Mouse (Mus musculus) midbrain, embryonic 11.5 days (tissue): ENCODE results near the gene Notch2. TPM values are rescaled to one million over a fixed set of nuclear protein-coding genes. Genes with fewer than 3 reads are reported as not detected.

Source experiments
- ATAC-seq: fragments of 200-750 bp; cut with Nextera tagmentation; 2 replicates; pipeline ENCODE4 v1.8.0; 2017; ENCODE audit warnings: moderate TSS enrichment, moderate library complexity; ENCODE audit not compliant: low FRiP score
- DNase-seq: peaks from one replicate; pipeline ENCODE4 v3.0.0; 2015; ENCODE audit warnings: low spot score; ENCODE audit errors: missing footprints
- H3K27ac ChIP-seq: fragments of 300-500 bp; sonication (generic); 2 replicates; pipeline ENCODE4 v1.5.1; 2014; ENCODE audit warnings: low read depth, low read length
- H3K27me3 ChIP-seq: fragments of 300-500 bp; sonication (generic); 2 replicates; pipeline ENCODE4 v1.6.1; 2014; ENCODE audit warnings: mild to moderate bottlenecking, low read length, moderate library complexity, mixed read lengths; ENCODE audit not compliant: control insufficient read depth, insufficient read depth
- H3K36me3 ChIP-seq: fragments of 300-500 bp; sonication (generic); 2 replicates; pipeline ENCODE4 v1.6.1; 2014; ENCODE audit warnings: mild to moderate bottlenecking, low read length, moderate library complexity, mixed read lengths; ENCODE audit not compliant: control insufficient read depth, insufficient read depth
- H3K4me1 ChIP-seq: fragments of 300-500 bp; sonication (generic); 2 replicates; pipeline ENCODE4 v1.6.1; 2014; ENCODE audit warnings: low read length; ENCODE audit not compliant: control insufficient read depth, insufficient read depth
- H3K4me2 ChIP-seq: fragments of 300-500 bp; sonication (generic); 2 replicates; pipeline ENCODE4 v1.6.1; 2014; ENCODE audit warnings: mild to moderate bottlenecking, moderate library complexity
- H3K4me3 ChIP-seq: fragments of 300-500 bp; sonication (generic); 2 replicates; pipeline ENCODE4 v1.5.1; 2014; ENCODE audit warnings: low read depth, low read length
- H3K9ac ChIP-seq: fragments of 300-500 bp; sonication (generic); 2 replicates; pipeline ENCODE4 v1.6.1; 2014; ENCODE audit warnings: low read length
- H3K9me3 ChIP-seq: fragments of 300-500 bp; sonication (generic); 2 replicates; pipeline ENCODE4 v1.6.1; 2016; ENCODE audit warnings: low read length; ENCODE audit not compliant: control insufficient read depth
- WGBS: fragments of 180-500 bp; shearing (Covaris S2); extraction: QIAGEN DNeasy Blood & Tissue Kit; methylation state at CpG from one replicate; pipeline ENCODE4 v1.1.7; 2014; 5-methylcytosine and 5-hydroxymethylcytosine counted together
- polyA plus RNA-seq: library from polyadenylated mRNA; unstranded; fragments of >200 nt; fragmentation: Nextera tagmentation; extraction: Ambion mirVana; gene quantifications from 2 replicates; pipeline ENCODE4 v1.2.1, GENCODE M21; 2014

Notch2 gene
- polyA plus RNA-seq, 1 experiment from 2014 or later = 17.6 TPM

GRCm38 (mm10) chr3:98146471-98147410 lies 133.4 kb downstream of the Notch2 start:
- no peak overlapping the region for H3K4me3 ChIP-seq
- no peak overlapping the region for H3K4me2 ChIP-seq
- H3K9me3 ChIP-seq = no peaks in the 10 kb centered on the region
- no peak for ATAC-seq
- H3K4me1 ChIP-seq = no peaks in the 10 kb centered on the region
- DNase-seq = peak; percentile 35
- H3K9ac ChIP-seq = no peak overlapping the region
- peaks cover 24% of the 10 kb centered on the region for H3K36me3 ChIP-seq
- no peaks in the 10 kb centered on the region for H3K27me3 ChIP-seq
- WGBS = 95% methylated on average over 29 of the region's 29 CpGs
- H3K27ac ChIP-seq = no peak overlapping the region

GRCm38 (mm10) chr3:98147706-98148105 lies 134.4 kb downstream of the Notch2 start:
- Histone ChIP-seq H3K9me3 (no peaks in the 10 kb centered on the region), H3K9ac (no peak overlapping the region), H3K4me3 (no peak overlapping the region), H3K4me2 (no peak overlapping the region), H3K4me1 (no peaks in the 10 kb centered on the region), H3K27ac (no peak overlapping the region), H3K27me3 (no peaks in the 10 kb centered on the region), H3K36me3 (peaks cover 20% of the 10 kb centered on the region)
- ATAC-seq (no peak), DNase-seq (no peak)
- 93% methylated on average over 14 of the region's 14 CpGs for WGBS

- Histone ChIP-seq H3K4me2 (no peak overlapping the region), H3K36me3 (peaks cover 14% of the 10 kb centered on the region), H3K27me3 (no peaks in the 10 kb centered on the region), H3K9ac (no peak overlapping the region), H3K4me1 (no peaks in the 10 kb centered on the region), H3K4me3 (no peak overlapping the region), H3K27ac (no peak overlapping the region), H3K9me3 (no peaks in the 10 kb centered on the region)
- peak; percentile 51 for DNase-seq
- no peak for ATAC-seq
- WGBS = 95% methylated on average over 11 of the region's 11 CpGs
Measured at GRCm38 (mm10) chr3:98149881-98150280, 136.6 kb downstream of the Notch2 start.

GRCm38 (mm10) chr3:98151016-98151415 lies 137.7 kb downstream of the Notch2 start:
- 90% methylated on average over 10 of the region's 10 CpGs for WGBS
- ATAC-seq (no peak), DNase-seq (peak; percentile 74)
- Histone ChIP-seq H3K4me3 (no peak overlapping the region), H3K9ac (no peak overlapping the region), H3K4me1 (no peaks in the 10 kb centered on the region), H3K4me2 (no peak overlapping the region), H3K27me3 (no peaks in the 10 kb centered on the region), H3K9me3 (no peaks in the 10 kb centered on the region), H3K27ac (no peak overlapping the region), H3K36me3 (peaks cover 8% of the 10 kb centered on the region)

- no peaks in the 10 kb centered on the region for H3K9me3 ChIP-seq
Measured at GRCm38 (mm10) chr3:98153460-98153859, 140.1 kb downstream of the Notch2 start.

GRCm38 (mm10) chr3:98156158-98156557 lies 142.8 kb downstream of the Notch2 start:
- Histone ChIP-seq H3K27ac (no peak overlapping the region), H3K27me3 (no peaks in the 10 kb centered on the region), H3K36me3 (no peaks in the 10 kb centered on the region), H3K4me3 (no peak overlapping the region), H3K4me2 (no peak overlapping the region), H3K9ac (no peak overlapping the region), H3K9me3 (no peaks in the 10 kb centered on the region), H3K4me1 (no peaks in the 10 kb centered on the region)
- 44% methylated on average over 4 of the region's 4 CpGs for WGBS
- DNase-seq (peak; percentile 41), ATAC-seq (no peak)

More at GRCm38 (mm10) chr3:98153460-98153859, 140.1 kb downstream of the Notch2 start:
- no peaks in the 10 kb centered on the region for H3K4me1 ChIP-seq
- H3K27ac ChIP-seq = no peak overlapping the region
- H3K9ac ChIP-seq = no peak overlapping the region
- no peak for ATAC-seq
- H3K36me3 ChIP-seq = no peaks in the 10 kb centered on the region; the same call in 1 of the 2 replicates
- DNase-seq = no peak
- H3K27me3 ChIP-seq = no peaks in the 10 kb centered on the region
- no peak overlapping the region for H3K4me3 ChIP-seq
- H3K4me2 ChIP-seq = no peak overlapping the region

GRCm38 (mm10) chr3:98157073-98157472 lies 143.7 kb downstream of the Notch2 start:
- 76% methylated on average over 2 of the region's 2 CpGs for WGBS
- ATAC-seq (no peak), DNase-seq (peak; percentile 45)

GRCm38 (mm10) chr3:98157585-98157984 lies 144.3 kb downstream of the Notch2 start:
- no peak overlapping the region for H3K9ac ChIP-seq
- no peaks in the 10 kb centered on the region for H3K36me3 ChIP-seq
- H3K9me3 ChIP-seq = no peaks in the 10 kb centered on the region
- WGBS = 65% methylated on average over 2 of the region's 2 CpGs
- H3K4me2 ChIP-seq = no peak overlapping the region
- H3K4me3 ChIP-seq = no peak overlapping the region
- no peak overlapping the region for H3K27ac ChIP-seq
- DNase-seq = peak; percentile 47
- no peaks in the 10 kb centered on the region for H3K4me1 ChIP-seq
- H3K27me3 ChIP-seq = no peaks in the 10 kb centered on the region
- no peak for ATAC-seq

More at GRCm38 (mm10) chr3:98157073-98157472, 143.7 kb downstream of the Notch2 start:
- H3K27me3 ChIP-seq = no peaks in the 10 kb centered on the region
- H3K4me3 ChIP-seq = no peak overlapping the region
- no peak overlapping the region for H3K27ac ChIP-seq
- no peak overlapping the region for H3K4me2 ChIP-seq
- no peaks in the 10 kb centered on the region for H3K4me1 ChIP-seq
- no peaks in the 10 kb centered on the region for H3K9me3 ChIP-seq
- H3K9ac ChIP-seq = no peak overlapping the region
- no peaks in the 10 kb centered on the region for H3K36me3 ChIP-seq

GRCm38 (mm10) chr3:98158646-98159045 lies 145.3 kb downstream of the Notch2 start:
- no peak overlapping the region for H3K4me2 ChIP-seq
- H3K27ac ChIP-seq = no peak overlapping the region
- no peak for ATAC-seq
- H3K4me3 ChIP-seq = no peak overlapping the region
- H3K27me3 ChIP-seq = no peaks in the 10 kb centered on the region
- DNase-seq = no peak
- no peaks in the 10 kb centered on the region for H3K4me1 ChIP-seq
- WGBS = 75% methylated on average over 4 of the region's 4 CpGs
- H3K9ac ChIP-seq = no peak overlapping the region
- H3K36me3 ChIP-seq = no peaks in the 10 kb centered on the region
- no peaks in the 10 kb centered on the region for H3K9me3 ChIP-seq
